Mouse (Mus musculus) C2C12 (cell line): ENCODE data around the gene Hfe2.

Experiments
- CTCF ChIP-seq: IDR thresholded peaks from one replicate; pipeline ENCODE4 v1.5.1; 2011; ENCODE audit not compliant: control insufficient read depth, insufficient read depth, insufficient read length
- MAX ChIP-seq: IDR thresholded peaks from one replicate; pipeline ENCODE4 v1.6.1; 2011; ENCODE audit warnings: mild to moderate bottlenecking, control low read depth
- USF1 ChIP-seq: IDR thresholded peaks from one replicate; pipeline ENCODE4 v1.6.1; 2011; ENCODE audit warnings: low read depth, mild to moderate bottlenecking, control low read depth, moderate library complexity

- TF ChIP-seq CTCF (no peak), MAX (no peak), USF1 (no peak)
Observed at GRCm38 (mm10) chr3:96553601-96554000, 28.6 kb downstream of the Hfe2 start.
